Mouse (Mus musculus): ENCODE data around the gene Ptpn5.

DNA sequence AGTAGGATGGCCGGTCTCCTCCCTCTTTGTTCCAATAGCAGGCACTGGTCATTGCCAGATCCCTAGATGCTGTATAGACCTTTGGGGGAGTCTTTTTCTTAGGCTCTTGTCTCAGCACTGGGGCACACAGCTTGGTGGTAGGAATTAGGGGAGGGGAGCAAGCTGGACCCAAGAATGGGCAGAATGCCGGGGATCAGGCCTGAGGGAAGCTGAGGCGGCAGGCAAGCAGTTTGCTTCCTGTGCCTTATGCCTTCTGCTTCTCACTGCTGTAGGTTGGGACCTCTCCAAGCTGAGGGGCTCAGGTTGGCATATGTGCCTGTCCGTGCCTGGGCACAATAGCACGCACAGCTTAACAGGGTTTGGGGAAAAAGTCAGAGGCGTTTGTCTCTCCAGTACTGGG, 57.3 kb downstream of the Ptpn5 start:
- TF ChIP-seq CTCF (IDR thresholded peaks at IDR 0.05; ENCODE audit: low read depth, low read length): no peak
- no peak for TF ChIP-seq POLR2A (IDR thresholded peaks at IDR 0.05; ENCODE audit: extremely low read depth, insufficient read depth, low read length)
